Mouse (Mus musculus) CH12.LX (cell line): ENCODE measurements around the gene Gna12. TPM values are rescaled to one million over a fixed set of nuclear protein-coding genes. Genes with fewer than 3 reads are reported as not detected.

Experiments used
- DNase-seq: peaks from one replicate; pipeline ENCODE4 v3.0.0-alpha.2; 2013; ENCODE audit errors: extremely low read depth
- H3K27ac ChIP-seq: 2 replicates; pipeline ENCODE4 v1.5.1; 2012; ENCODE audit warnings: low read depth, mild to moderate bottlenecking, control low read depth, moderate library complexity; ENCODE audit not compliant: insufficient read depth
- H3K27me3 ChIP-seq: replicated peaks from 2 replicates; pipeline ENCODE3; 2012; ENCODE audit warnings: inconsistent platforms
- H3K36me3 ChIP-seq, 2 experiments: replicated peaks in 1 of 2; 2 replicates each; pipeline versions ENCODE3 to v1.6.1; 2012; ENCODE audit warnings: inconsistent platforms in 1 of 2, low read length in 1 of 2, mild to moderate bottlenecking in 1 of 2, mixed read lengths in 1 of 2, moderate library complexity in 1 of 2; ENCODE audit not compliant: control insufficient read depth in 1 of 2, insufficient read depth in 1 of 2
- H3K4me1 ChIP-seq, 2 experiments: 2 replicates each; pipeline ENCODE4 v1.6.1; 2012; ENCODE audit warnings: inconsistent platforms in 1 of 2, moderate library complexity in 1 of 2; ENCODE audit not compliant: insufficient read depth in 2 of 2, control insufficient read depth in 1 of 2
- H3K4me2 ChIP-seq: 2 replicates; pipeline ENCODE4 v1.6.1; 2012; ENCODE audit warnings: low read depth, mild to moderate bottlenecking, control low read depth; ENCODE audit not compliant: poor library complexity, insufficient read depth, severe bottlenecking
- H3K4me3 ChIP-seq, 3 experiments: fragments of 150-350 bp in 1 of 3; sonication (generic) in 1 of 3; replicated peaks in 1 of 3; 2 replicates each; pipeline versions ENCODE3 to v1.5.1; 2011 to 2012; ENCODE audit warnings: low read depth in 2 of 3, low read length in 2 of 3, mild to moderate bottlenecking in 2 of 3, moderate library complexity in 2 of 3, control low read depth in 1 of 3, improper control_type of control experiment in 1 of 3, inconsistent platforms in 1 of 3, mixed read lengths in 1 of 3; ENCODE audit not compliant: poor library complexity in 1 of 3
- H3K79me2 ChIP-seq: replicated peaks from 2 replicates; pipeline ENCODE4 v1.6.1; 2012; ENCODE audit warnings: mild to moderate bottlenecking, moderate library complexity; ENCODE audit not compliant: control insufficient read depth, poor library complexity, insufficient read depth, severe bottlenecking; ENCODE audit errors: extremely low read depth
- H3K9ac ChIP-seq: 2 replicates; pipeline ENCODE4 v1.6.1; 2012; ENCODE audit warnings: low read depth, mild to moderate bottlenecking, control low read depth, moderate library complexity; ENCODE audit not compliant: insufficient read depth
- H3K9me3 ChIP-seq: replicated peaks from 2 replicates; pipeline ENCODE3; 2012; ENCODE audit warnings: low read length, inconsistent platforms, mixed read lengths
- CHD2 ChIP-seq: IDR thresholded peaks from 2 replicates; pipeline ENCODE4 v1.6.1; 2011; ENCODE audit warnings: low read length, improper control_type of control experiment
- E2F4 ChIP-seq: IDR thresholded peaks from 2 replicates; pipeline ENCODE4 v1.6.1; 2011; ENCODE audit warnings: low read depth, low read length, improper control_type of control experiment; ENCODE audit not compliant: insufficient replicate concordance
- ELF1 ChIP-seq: IDR thresholded peaks from 2 replicates; pipeline ENCODE4 v1.6.1; 2014; ENCODE audit warnings: low read depth, mild to moderate bottlenecking, inconsistent platforms, low read length, improper control_type of control experiment
- HCFC1 ChIP-seq: IDR thresholded peaks from 2 replicates; pipeline ENCODE4 v1.6.1; 2012; ENCODE audit warnings: low read depth, mild to moderate bottlenecking, inconsistent platforms, low read length, improper control_type of control experiment
- IRF4 ChIP-seq: IDR thresholded peaks from 2 replicates; pipeline ENCODE4 v1.6.1; 2014; ENCODE audit warnings: low read depth, mild to moderate bottlenecking, inconsistent platforms, low read length, improper control_type of control experiment
- JUN ChIP-seq: IDR thresholded peaks from 2 replicates; pipeline ENCODE4 v1.6.1; 2011; ENCODE audit warnings: low read depth, mild to moderate bottlenecking, low read length, improper control_type of control experiment, moderate library complexity; ENCODE audit not compliant: insufficient read depth
- MEF2A ChIP-seq: IDR thresholded peaks from 2 replicates; pipeline ENCODE4 v1.6.1; 2014; ENCODE audit warnings: low read depth, mild to moderate bottlenecking, inconsistent platforms, low read length, improper control_type of control experiment, borderline replicate concordance
- NELFE ChIP-seq: IDR thresholded peaks from 2 replicates; pipeline ENCODE4 v1.6.1; 2011; ENCODE audit warnings: low read depth, low read length, improper control_type of control experiment
- NRF1 ChIP-seq: IDR thresholded peaks from 2 replicates; pipeline ENCODE4 v1.6.1; 2014; ENCODE audit warnings: low read depth, mild to moderate bottlenecking, inconsistent platforms, low read length, improper control_type of control experiment, moderate library complexity
- PAX5 ChIP-seq: IDR thresholded peaks from 2 replicates; pipeline ENCODE4 v1.6.1; 2012; ENCODE audit warnings: low read length, inconsistent platforms, mixed read lengths
- RAD21 ChIP-seq: IDR thresholded peaks from 2 replicates; pipeline ENCODE4 v1.6.1; 2011; ENCODE audit warnings: low read depth, mild to moderate bottlenecking, low read length, improper control_type of control experiment, moderate library complexity
- RCOR1 ChIP-seq: conservative IDR thresholded peaks from 2 replicates; pipeline ENCODE4 v1.6.1; 2012; ENCODE audit warnings: low read depth, mild to moderate bottlenecking, inconsistent platforms, low read length, improper control_type of control experiment
- SIN3A ChIP-seq: IDR thresholded peaks from 2 replicates; pipeline ENCODE4 v1.6.1; 2012; ENCODE audit warnings: low read length, improper control_type of control experiment, inconsistent platforms
- TCF12 ChIP-seq: IDR thresholded peaks from 2 replicates; pipeline ENCODE4 v1.6.1; 2014; ENCODE audit warnings: low read depth, mild to moderate bottlenecking, inconsistent platforms, low read length, improper control_type of control experiment
- USF2 ChIP-seq: conservative IDR thresholded peaks from 2 replicates; pipeline ENCODE4 v1.6.1; 2011; ENCODE audit warnings: low read depth, low read length, improper control_type of control experiment
- ZMIZ1 ChIP-seq: IDR thresholded peaks from 2 replicates; pipeline ENCODE4 v1.6.1; 2012; ENCODE audit warnings: low read depth, mild to moderate bottlenecking, inconsistent platforms, low read length, improper control_type of control experiment
- ZNF384 ChIP-seq: IDR thresholded peaks from 2 replicates; pipeline ENCODE4 v1.6.1; 2012; ENCODE audit warnings: low read depth, low read length, improper control_type of control experiment, inconsistent platforms
- dilution Hi-C: fragments of 300-500 bp; cut with MboI; formaldehyde crosslinking; loops from 2 replicates; pipeline ENCODE4 v1.14.3; 2020; ENCODE audit warnings: low sequenced_read_pairs; ENCODE audit not compliant: extremely low pct_unique_long_range_greater_than_20kb, extremely low pct_ligation_motif_present
- in situ Hi-C: fragments of 300-500 bp; cut with MboI; formaldehyde crosslinking; loops from 3 replicates; pipeline ENCODE4 v1.14.3; 2019; ENCODE audit warnings: low sequenced_read_pairs, low pct_ligation_motif_present, low pct_unique_long_range_greater_than_20kb, mixed read lengths
- polyA plus RNA-seq: library from polyadenylated mRNA; unstranded; fragments of >175 nt; gene quantifications from 2 replicates; pipeline ENCODE4 v1.2.1, GENCODE M21; 2012; ENCODE audit warnings: low read depth; ENCODE audit not compliant: insufficient read length
- total RNA-seq, 2 experiments: library from RNA; depleted of rRNA; stranded (reverse); fragments of 300-350 nt in 1 of 2; fragments of >200 nt in 1 of 2; gene quantifications; 2 replicates each; pipeline ENCODE4 v1.2.3; 2012 to 2014

Gene Gna12
- total and polyA plus RNA-seq, 3 experiments, result 11.5 to 15.8 (median 15.4) TPM

DNA sequence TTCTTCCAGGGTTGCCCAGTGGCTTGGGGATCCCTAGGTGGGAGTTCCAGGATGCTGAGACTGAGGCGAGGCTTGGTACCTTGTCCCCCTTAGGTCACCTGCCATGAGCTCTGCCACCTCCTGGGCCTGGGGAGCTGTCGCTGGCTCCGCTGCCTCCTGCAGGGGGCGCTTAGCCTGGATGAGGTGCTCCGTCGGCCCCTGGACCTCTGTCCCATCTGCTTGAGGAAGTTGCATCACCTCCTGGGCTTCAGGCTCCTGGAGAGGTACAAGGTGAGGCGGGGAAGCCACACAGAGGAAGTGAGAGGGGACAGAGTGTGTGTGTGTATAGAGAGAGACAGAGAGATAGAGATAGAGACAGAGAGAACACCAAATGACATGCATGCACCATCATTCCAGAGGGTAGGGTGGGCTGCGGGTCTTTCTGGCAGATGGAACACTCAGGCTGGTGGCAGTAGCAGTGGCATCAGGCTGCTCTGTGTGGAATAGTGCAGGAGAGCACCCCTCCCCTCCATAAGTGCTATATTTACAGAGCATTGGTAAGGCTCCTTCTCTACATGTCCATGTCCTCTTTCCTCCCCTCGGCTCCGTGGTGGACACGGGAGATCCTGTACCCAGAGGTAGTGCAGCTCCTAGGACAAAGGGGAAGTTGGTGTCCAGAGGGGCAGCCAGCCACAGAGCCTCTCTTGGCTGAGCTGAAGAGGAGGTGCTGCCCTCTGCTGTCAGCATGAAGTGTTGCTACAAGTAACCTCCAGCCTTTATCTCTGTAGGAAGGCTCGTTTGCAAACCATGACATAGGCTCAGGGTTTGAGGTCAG, 81.0 kb downstream of the Gna12 start (continued):
- TF ChIP-seq IRF4 (peak; percentile 69), E2F4 (no peak), USF2 (no peak), MEF2A (peak; percentile 59; the same call in 1 of the 2 replicates), NRF1 (no peak), ELF1 (peak; percentile 71), PAX5 (no peak), SIN3A (peak; percentile 63; the same call in 1 of the 2 replicates), RCOR1 (0 out of 2 replicates have a peak, but pooled peaks have one; percentile 47), RAD21 (peak; percentile 63), HCFC1 (peak; percentile 66), CHD2 (no peak), TCF12 (peak; percentile 68; the same call in 1 of the 2 replicates), ZMIZ1 (0 out of 2 replicates have a peak, but pooled peaks have one; percentile 38), NELFE (peak; percentile 12; the same call in 1 of the 2 replicates), JUN (0 out of 2 replicates have a peak, but pooled peaks have one; percentile 1)

GRCm38 (mm10) chr5:140748425-140748824, 81.8 kb downstream of the Gna12 start:
- dilution Hi-C loops (no loop called here), in situ Hi-C loops (loop anchor here (10.0 kb wide), 1 partner anchor 204 kb away; no protein-coding TSS in a partner anchor)
- Histone ChIP-seq H3K4me2 (no peak overlapping the region), H3K27me3 (no peaks in the 10 kb centered on the region), H3K79me2 (no peaks in the 10 kb centered on the region), H3K27ac (no peak overlapping the region; the same call in 1 of the 2 replicates), H3K36me3 (peaks cover 29 to 75% of the 10 kb centered on the region in 2 experiments), H3K4me1 (peaks cover 16 to 40% of the 10 kb centered on the region in 2 experiments), H3K4me3 (peak overlapping the region in 1 of 3 experiments; percentile 51), H3K9ac (no peak overlapping the region), H3K9me3 (peaks cover 14% of the 10 kb centered on the region)
- no peak for DNase-seq
- TF ChIP-seq ELF1 (0 out of 2 replicates have a peak, but pooled peaks have one; percentile 9), ZNF384 (no peak)
